Mouse (Mus musculus) embryonic fibroblast, embryonic 13.5 days (primary cell): ENCODE data around the gene Gm39653. TPM values are rescaled to one million over a fixed set of nuclear protein-coding genes. Genes with fewer than 3 reads are reported as not detected.
"Not testable (repeated sequence)": the region's sequence is repeated elsewhere in the genome, so short reads cannot be mapped to it uniquely, and the experiment has no call there.

ENCODE experiments used
- H3K27ac ChIP-seq: 2 replicates; pipeline ENCODE4 v1.5.1; 2012; ENCODE audit warnings: low read length, control low read depth, inconsistent platforms; ENCODE audit not compliant: insufficient read depth
- H3K4me1 ChIP-seq: 2 replicates; pipeline ENCODE4 v1.6.1; 2011; ENCODE audit warnings: low read length; ENCODE audit not compliant: control insufficient read depth, insufficient read depth
- H3K4me3 ChIP-seq: 2 replicates; pipeline ENCODE4 v1.5.1; 2011; ENCODE audit warnings: mild to moderate bottlenecking, control low read depth, low read length; ENCODE audit not compliant: insufficient read depth
- CTCF ChIP-seq: IDR thresholded peaks from 2 replicates; pipeline ENCODE4 v1.5.1; 2011; ENCODE audit warnings: mild to moderate bottlenecking, control low read depth, low read length, moderate library complexity, borderline replicate concordance; ENCODE audit not compliant: insufficient read depth
- POLR2A ChIP-seq: IDR thresholded peaks from 2 replicates; pipeline ENCODE4 v1.6.1; 2011; ENCODE audit warnings: low read depth, mild to moderate bottlenecking, control low read depth, low read length, moderate library complexity
- polyA plus RNA-seq: library from polyadenylated mRNA; stranded (reverse); fragments of >200 nt; gene quantifications from 2 replicates; pipeline ENCODE4 v1.2.4, GENCODE M21; 2011; ENCODE audit warnings: low read depth; ENCODE audit not compliant: missing spikeins, insufficient read length

Gm39653 gene
- polyA plus RNA-seq, 1 experiment, result not detected

DNA sequence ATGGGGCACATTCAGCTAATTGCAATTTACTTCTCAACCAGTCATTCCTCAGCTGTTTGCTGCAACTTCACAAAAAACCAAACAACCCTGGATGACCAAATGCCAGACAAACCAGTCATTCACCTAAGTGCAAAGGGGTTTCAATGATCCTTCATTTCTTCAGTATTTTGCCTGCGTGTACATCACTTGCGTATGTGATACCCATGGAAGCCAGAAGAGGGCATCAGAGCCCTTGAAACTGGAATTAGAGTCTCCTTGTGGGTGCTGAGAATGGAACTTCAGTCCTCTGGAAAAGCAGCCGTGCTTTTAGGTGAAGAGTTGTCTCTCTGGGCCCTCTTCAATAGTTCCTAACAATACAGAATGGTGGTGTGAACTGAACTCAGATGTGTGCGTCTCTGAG lies 6.2 kb upstream of the Gm39653 start:
- Histone ChIP-seq H3K4me1 (no peaks in the 10 kb centered on the region), H3K27ac (no peak overlapping the region), H3K4me3 (no peak overlapping the region)
- no peak for TF ChIP-seq POLR2A
- no peak for TF ChIP-seq CTCF

DNA sequence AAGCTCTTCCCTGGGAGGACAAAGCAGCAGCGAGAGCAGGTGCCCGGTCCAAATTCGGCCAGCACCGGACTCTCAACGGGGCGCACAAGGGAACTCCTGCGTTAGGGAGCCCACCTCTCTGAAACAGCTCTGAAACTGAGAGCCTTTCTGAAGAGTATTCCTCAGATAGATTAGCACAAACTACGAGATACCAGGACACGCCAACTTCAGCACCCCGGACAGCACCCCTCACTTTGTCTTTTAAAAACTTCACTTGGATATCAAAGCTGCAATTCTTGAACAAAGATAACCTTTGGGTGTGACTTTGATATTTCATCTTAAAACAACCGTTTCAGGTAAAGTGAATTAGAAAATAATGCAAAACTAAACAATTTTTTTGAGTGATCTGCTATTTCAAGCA lies 1.2 kb upstream of the Gm39653 start:
- no peak for TF ChIP-seq POLR2A
- TF ChIP-seq CTCF, result no peak
- H3K4me3 ChIP-seq, result no peak overlapping the region
- no peaks in the 10 kb centered on the region for H3K4me1 ChIP-seq
- no peak overlapping the region for H3K27ac ChIP-seq

DNA sequence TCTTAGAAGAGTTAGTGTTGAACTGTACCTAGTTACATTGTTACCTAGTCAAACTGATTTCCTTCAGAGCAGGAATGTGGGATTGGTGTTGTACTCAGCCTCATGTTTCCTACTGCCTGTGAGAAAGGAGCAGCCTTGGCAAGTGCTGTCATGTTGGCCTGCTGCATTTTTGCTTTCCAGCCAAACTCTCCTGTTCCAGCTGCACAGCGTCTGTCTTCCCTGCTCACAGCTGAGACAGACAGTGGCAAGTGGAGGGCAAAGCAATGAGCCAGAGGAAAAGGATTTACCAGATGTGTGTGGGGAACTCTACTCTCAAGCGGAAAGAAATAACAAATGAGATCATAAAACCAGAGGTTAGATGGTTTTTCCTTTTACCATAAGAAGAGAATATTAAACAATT lies 12.4 kb downstream of the Gm39653 start:
- Histone ChIP-seq H3K4me1 (no peaks in the 10 kb centered on the region), H3K4me3 (no peak overlapping the region), H3K27ac (no peak overlapping the region)
- TF ChIP-seq POLR2A (no peak), CTCF (no peak)

DNA sequence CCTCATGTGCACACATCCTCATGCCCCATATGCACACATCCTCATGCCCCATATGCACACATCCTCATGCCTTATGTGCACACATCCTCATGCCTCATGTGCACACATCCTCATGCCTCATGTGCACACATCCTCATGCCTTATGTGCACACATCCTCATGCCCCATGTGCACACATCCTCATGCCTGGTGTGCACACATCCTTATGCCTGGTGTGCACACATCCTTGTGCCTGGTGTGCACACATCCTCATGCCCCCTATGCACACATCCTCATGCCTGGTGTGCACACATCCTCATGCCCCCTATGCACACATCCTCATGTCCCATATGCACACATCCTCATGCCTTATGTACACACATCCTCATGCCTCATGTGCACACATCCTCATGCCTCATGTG lies 14.6 kb downstream of the Gm39653 start:
- not testable (repeated sequence) for H3K4me3 ChIP-seq, H3K4me1 ChIP-seq

DNA sequence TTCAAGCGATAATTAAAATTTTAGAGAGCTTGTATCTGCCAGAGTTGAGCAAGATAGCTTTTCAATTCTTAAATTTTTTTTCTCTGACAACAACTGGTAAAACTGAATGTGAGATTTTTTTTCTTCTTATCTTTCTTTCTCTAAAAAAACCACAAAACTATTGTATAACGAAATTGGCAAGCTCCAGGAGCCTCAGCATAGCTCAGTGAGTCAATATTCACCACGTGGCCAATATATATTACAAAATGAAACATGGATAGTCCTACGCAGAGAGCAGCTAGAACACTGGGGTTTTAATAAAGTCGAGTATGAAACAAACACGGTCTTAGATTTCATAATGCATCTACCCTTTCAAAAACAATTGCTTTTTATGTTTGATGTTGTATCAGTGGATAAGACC lies 24.2 kb downstream of the Gm39653 start:
- no peak overlapping the region for H3K4me3 ChIP-seq
- H3K4me1 ChIP-seq, result no peaks in the 10 kb centered on the region
- TF ChIP-seq CTCF (no peak), POLR2A (no peak)
- no peak overlapping the region for H3K27ac ChIP-seq

More for the DNA sequence above, 14.6 kb downstream of the Gm39653 start:
- H3K27ac ChIP-seq, result not testable (repeated sequence)

DNA sequence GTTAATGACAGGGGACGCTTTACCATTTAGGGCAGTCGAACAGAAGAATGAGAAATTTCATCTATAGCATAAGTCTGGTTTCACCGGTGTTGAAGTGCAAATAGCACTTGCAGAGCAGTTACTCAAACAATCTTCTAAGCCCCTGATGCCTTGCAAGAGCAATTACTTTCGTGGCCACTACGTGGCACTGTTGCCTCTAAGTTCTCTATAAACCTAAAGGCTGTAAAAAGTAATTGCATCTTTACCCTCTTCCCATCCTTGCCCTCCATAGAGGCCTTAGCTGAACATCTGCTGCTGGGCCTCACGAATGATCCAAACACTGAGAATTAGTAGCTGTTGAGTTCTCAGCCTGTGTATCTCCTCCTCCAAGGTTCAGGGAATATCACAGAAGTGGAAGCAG lies 42.2 kb downstream of the Gm39653 start:
- H3K27ac ChIP-seq, result no peak overlapping the region
- no peaks in the 10 kb centered on the region for H3K4me1 ChIP-seq
- no peak for TF ChIP-seq POLR2A
- no peak for TF ChIP-seq CTCF
- no peak overlapping the region for H3K4me3 ChIP-seq

DNA sequence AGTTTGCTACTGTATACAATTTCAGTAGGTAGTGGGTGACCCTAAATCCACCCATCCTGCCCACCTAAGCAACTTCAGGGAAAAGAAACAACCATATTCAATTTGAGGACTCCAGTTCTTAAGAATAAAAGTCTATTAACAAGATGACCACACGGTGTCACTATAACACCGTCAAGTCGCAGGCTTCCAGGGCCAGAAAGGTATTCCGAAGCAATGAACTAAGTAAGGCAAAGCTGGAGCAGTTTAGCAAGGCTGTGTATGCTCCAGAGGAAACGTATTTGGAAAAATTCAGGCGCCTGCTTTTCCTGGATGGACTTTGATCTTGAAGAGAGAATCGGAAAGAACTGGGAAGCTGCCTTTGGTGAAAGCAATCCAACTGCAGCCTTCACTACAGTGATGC lies 43.8 kb downstream of the Gm39653 start:
- no peaks in the 10 kb centered on the region for H3K4me1 ChIP-seq
- no peak for TF ChIP-seq POLR2A
- peak; percentile 43; the same call in 1 of the 2 replicates for TF ChIP-seq CTCF
- H3K27ac ChIP-seq, result no peak overlapping the region
- H3K4me3 ChIP-seq, result no peak overlapping the region

DNA sequence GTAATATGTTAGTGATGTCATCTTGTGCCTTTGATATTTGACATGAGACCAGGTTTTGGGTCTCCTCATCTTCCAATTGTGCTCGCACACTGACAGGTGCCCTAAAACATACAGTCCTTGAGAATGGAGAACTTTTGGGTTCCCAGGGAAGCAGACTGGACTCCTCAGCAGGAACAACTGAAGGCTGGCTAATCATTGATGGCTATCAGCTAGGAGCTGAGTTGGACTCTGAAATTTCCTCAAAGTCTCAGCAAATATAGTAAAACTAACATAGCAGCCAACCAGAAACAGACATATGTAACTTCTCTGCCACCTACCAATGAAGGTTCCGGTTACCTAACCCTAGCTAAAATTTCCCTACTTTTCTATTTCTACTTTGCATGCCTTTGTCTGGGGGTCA lies 50.3 kb downstream of the Gm39653 start:
- Histone ChIP-seq H3K27ac (no peak overlapping the region), H3K4me3 (no peak overlapping the region), H3K4me1 (no peaks in the 10 kb centered on the region)
- no peak for TF ChIP-seq POLR2A
- no peak for TF ChIP-seq CTCF

DNA sequence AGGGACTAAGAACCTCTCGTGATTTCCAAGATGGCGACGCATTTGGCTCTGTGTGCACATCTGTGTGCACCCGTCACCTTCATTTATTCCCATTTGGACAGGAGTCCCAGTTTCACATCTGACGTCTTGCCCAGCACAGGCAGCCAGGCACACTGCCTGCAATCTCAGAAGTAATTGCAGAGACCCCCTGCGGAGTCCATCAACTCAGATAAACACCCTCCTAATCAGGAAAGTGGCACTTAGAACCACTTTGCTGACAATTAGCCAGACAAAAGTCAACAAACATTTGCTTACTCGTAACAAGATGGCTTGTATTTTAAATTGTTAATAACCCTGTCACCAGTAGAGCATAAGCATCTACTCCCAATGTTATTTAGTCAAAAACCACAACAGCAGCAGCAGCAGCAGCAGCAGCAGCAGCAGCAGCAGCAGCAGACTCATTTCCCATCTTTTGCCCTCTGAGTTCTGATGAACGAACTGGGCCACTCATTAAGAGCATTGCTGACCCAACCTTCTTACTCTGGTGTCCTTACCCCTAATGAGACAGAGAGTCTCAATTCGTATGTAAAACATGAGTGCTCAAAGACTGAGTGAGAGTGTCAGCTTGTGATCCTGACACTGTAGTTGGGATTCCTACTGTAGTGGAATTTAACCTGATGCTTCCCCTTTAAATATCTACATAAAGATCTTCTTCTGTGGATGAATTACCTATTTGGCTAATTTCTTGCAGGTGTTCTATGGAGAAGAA lies 51.6 kb downstream of the Gm39653 start:
- H3K4me1 ChIP-seq, result no peaks in the 10 kb centered on the region
- TF ChIP-seq CTCF (no peak), POLR2A (no peak)
- H3K27ac ChIP-seq, result no peak overlapping the region
- H3K4me3 ChIP-seq, result no peak overlapping the region

DNA sequence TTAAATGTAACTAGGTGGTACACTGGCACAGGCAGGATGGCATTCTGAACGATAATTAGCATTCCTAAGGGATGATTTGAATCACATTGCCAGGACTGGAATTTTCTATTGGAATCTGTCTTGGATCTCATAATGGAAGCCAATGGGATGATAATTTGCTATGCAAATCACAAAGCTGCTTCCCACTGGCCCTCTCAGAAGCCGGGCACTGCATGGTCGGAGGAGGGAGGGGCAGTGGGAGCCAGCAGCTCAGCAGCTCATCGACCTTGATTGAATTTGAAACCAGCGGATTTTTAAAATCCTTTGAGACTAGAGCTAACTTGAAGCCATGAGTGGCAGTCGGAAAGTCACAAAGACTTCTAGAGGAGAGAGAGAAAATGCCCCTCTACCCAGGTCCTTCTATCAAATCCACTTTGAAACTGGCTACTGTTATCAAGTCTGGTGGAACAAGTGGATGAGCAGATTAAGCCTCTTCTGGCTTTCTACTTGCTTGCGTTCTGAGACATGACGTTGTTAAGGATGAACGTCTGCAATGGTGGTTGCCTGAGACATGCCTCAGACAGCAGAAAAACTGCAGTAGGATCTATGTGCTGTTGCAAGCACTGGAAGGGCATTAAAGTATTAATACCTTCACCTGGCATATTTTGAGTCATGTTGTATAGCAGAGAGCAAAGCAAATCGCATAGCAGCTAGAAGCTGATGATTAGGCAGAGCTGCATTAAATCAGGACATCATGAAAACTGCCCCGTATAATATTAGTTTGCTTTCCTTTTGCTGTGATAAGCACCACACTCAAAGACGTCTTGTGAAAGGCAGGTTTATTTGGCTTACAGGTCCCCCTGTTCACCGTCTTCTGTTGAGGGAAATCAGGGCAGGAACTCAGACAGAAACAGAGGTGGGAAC lies 52.4 kb downstream of the Gm39653 start:
- no peak overlapping the region for H3K4me3 ChIP-seq
- no peak overlapping the region for H3K27ac ChIP-seq
- TF ChIP-seq POLR2A (no peak), CTCF (no peak)
- H3K4me1 ChIP-seq, result no peaks in the 10 kb centered on the region
